Mouse (Mus musculus) bone marrow, adult 2 months (tissue): ENCODE measurements around the gene Creb1. TPM values are rescaled to one million over a fixed set of nuclear protein-coding genes. Genes with fewer than 3 reads are reported as not detected.
"Not testable (repeated sequence)": the region's sequence is repeated elsewhere in the genome, so short reads cannot be mapped to it uniquely, and the experiment has no call there.

Experiments
- H3K27ac ChIP-seq: fragments of 200-500 bp; 2 replicates; pipeline ENCODE4 v1.5.1; 2012; ENCODE audit warnings: low read depth, mild to moderate bottlenecking, control low read depth, inconsistent platforms, low read length; ENCODE audit not compliant: control insufficient read depth, poor library complexity, insufficient read depth
- H3K4me1 ChIP-seq: fragments of 200-500 bp; 2 replicates; pipeline ENCODE4 v1.6.1; 2011; ENCODE audit warnings: low read length; ENCODE audit not compliant: control insufficient read depth, insufficient read depth
- H3K4me3 ChIP-seq: fragments of 200-500 bp; replicated peaks from 2 replicates; pipeline ENCODE3; 2011; ENCODE audit warnings: mild to moderate bottlenecking, low read depth, low read length, control low read depth; ENCODE audit not compliant: control insufficient read depth
- CTCF ChIP-seq: fragments of 200-500 bp; IDR thresholded peaks from 2 replicates; pipeline ENCODE4 v1.5.1; 2011; ENCODE audit warnings: low read length, control low read depth; ENCODE audit not compliant: control insufficient read depth, insufficient read depth
- POLR2A ChIP-seq: fragments of 200-500 bp; IDR thresholded peaks from 2 replicates; pipeline ENCODE4 v1.6.1; 2011; ENCODE audit warnings: low read depth, mild to moderate bottlenecking, control low read depth, low read length, borderline replicate concordance; ENCODE audit not compliant: control insufficient read depth
- WGBS: fragments of 180-500 bp; shearing (Covaris S2); methylation state at CpG from one replicate; pipeline ENCODE4 v1.1.7; 2018; 5-methylcytosine and 5-hydroxymethylcytosine counted together
- polyA plus RNA-seq: library from polyadenylated mRNA; stranded (reverse); fragments of >200 nt; gene quantifications from 2 replicates; pipeline ENCODE4 v1.2.4, GENCODE M21; 2011; ENCODE audit warnings: low replicate concordance; ENCODE audit not compliant: missing spikeins, insufficient read depth, insufficient read length

Gene Creb1
- polyA plus RNA-seq, 1 experiment = 15.9 TPM

DNA sequence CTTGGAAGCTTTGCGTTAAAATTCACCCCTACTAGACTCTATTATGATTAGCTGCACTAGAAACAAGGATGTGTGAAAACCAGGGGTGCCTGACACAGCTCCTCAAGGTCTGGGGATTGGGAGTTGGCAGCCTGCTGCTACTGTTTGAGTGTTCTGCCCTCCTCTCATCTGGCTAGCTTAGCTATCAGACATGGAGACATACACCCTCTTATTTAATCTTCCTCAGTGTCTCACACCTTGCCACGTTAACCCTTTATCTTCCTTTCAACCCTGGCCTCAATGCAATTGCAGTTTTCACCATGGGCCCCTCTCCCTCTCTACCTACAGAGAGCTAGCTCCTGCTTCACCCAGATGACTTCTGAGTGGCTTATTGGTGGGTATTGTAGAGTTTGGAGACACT is 103.2 kb downstream of the Creb1 start:
- TF ChIP-seq CTCF (no peak), POLR2A (no peak)
- WGBS = 81% methylated on average over 2 of the region's 2 CpGs
- Histone ChIP-seq H3K4me1 (no peaks in the 10 kb centered on the region), H3K4me3 (no peak overlapping the region), H3K27ac (no peak overlapping the region)

DNA sequence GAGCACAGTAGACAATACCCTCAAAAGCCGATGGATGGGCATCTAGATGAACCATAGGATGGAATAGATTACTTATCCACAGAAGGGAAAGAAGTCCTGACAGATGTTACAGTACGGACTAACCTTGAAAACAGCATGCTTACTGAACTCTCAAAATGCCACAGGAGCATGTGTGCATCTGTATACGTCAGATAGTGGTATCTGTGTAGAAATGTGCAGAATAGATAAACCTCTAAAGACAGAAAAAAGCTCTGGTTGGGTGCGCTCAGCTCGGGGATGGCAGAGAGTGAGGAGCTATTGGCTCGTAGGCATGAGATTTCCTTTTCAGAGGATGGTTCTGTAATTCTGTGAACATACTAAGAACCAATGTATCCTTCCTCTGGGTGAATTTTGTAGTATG is 106.8 kb downstream of the Creb1 start:
- H3K4me3 ChIP-seq = no peak overlapping the region
- no peak overlapping the region for H3K27ac ChIP-seq
- no peak for TF ChIP-seq CTCF
- no peak for TF ChIP-seq POLR2A
- H3K4me1 ChIP-seq = no peaks in the 10 kb centered on the region
- WGBS = 63% methylated on average over 6 of the region's 6 CpGs

DNA sequence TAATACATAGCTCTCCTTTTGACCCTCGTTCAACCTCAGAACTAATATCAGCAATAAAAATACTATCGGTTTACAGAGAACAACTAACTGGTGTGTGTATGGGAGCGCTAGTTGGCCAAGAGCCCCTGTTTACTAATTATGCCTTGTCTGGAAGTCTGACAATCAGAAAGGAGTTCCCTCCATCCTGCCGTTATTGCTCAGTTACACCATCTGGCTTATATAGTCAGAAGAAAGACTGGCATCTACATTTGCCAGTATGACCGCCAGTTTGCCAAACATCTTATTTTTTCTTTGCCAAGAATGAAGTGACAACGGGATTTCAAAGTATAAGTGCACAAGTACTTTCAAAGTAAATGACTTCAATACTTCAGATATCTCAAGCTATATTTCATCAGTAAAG is 108.6 kb downstream of the Creb1 start:
- no peak for TF ChIP-seq POLR2A
- TF ChIP-seq CTCF = no peak
- Histone ChIP-seq H3K4me3 (no peak overlapping the region), H3K4me1 (no peaks in the 10 kb centered on the region), H3K27ac (no peak overlapping the region)
- 90% methylated on average over 6 of the region's 6 CpGs for WGBS

DNA sequence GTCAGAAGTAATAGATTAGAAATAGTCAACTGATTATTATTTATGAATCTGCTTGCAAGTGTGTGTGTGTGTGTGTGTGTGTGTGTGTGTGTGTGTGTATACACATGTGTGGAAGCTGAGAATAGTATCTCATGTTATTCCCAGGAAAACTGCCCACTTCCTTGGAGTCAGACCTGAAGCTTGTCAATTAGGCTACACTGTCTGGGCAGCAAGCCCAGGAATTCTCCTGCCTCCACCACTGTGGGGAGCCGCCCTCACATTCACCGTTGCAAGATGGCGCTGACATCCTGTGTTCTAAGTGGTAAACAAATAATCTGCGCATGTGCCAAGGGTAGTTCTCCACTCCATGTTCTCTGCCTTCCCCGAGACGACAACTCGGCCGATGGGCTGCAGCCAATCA is 110.1 kb downstream of the Creb1 start:
- 89% methylated on average over 8 of the region's 8 CpGs for WGBS
- H3K27ac ChIP-seq, H3K4me3 ChIP-seq, H3K4me1 ChIP-seq: not testable (repeated sequence)

DNA sequence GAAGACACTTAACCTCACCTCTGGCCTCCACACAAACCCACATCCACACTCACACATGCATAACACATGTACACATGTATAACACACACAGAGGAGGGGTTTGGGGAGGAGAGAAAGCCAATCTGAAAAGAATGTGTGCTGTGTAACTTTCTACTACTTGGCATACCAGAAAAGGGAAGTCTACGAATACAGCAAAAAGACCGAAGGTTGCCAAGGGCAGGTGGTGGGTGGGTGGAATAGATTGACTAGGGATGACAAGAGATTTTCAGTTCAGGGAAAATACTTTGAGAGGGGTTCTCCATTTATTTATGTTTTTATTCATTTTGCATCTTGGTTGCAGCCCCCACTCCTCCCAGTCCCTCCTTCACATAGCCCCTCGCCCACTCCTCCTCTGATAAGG is 112.1 kb downstream of the Creb1 start:
- 41% methylated on average over 3 of the region's 3 CpGs for WGBS
- Histone ChIP-seq H3K27ac (no peak overlapping the region), H3K4me1 (no peaks in the 10 kb centered on the region), H3K4me3 (no peak overlapping the region)
- TF ChIP-seq POLR2A = no peak
- no peak for TF ChIP-seq CTCF

DNA sequence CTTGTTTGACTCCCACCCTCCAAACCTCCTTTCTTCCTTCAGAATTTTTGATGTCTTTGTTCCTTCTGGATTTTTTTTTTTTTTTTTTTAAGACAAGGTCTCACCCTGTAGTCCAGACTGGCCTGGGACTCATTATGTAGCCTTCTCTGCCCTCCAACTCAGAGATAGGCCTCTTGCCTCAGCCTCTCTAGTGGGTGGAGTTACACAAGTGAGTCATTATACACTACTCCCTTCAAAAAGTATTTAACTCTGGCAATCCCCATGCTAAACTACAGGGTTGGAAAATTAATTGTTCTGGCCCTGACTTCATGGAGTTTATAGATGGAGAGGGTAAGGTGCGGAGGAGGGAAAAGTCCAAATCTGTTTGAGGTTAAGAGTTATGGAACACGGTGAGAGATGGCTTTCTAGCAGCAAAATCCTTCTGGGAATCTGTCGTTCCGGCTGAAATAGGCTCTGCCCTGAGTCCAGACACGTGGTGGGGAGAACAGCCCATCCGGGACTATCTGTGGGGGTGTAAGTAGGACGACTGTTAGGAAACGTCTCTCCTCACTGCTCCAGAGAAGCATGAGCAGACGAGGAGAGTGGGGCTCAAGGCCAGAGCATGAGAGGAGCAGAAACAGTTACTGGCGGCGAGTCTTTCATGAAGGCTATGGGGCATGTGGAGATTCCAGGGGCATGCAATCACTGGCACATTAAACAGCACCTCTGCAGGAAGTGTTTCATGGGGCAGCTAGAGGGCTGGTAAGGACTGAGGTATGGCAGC is 117.1 kb downstream of the Creb1 start:
- Histone ChIP-seq H3K27ac (no peak overlapping the region), H3K4me3 (no peak overlapping the region), H3K4me1 (no peaks in the 10 kb centered on the region)
- TF ChIP-seq POLR2A = no peak
- TF ChIP-seq CTCF = no peak
- WGBS = 87% methylated on average over 11 of the region's 11 CpGs

DNA sequence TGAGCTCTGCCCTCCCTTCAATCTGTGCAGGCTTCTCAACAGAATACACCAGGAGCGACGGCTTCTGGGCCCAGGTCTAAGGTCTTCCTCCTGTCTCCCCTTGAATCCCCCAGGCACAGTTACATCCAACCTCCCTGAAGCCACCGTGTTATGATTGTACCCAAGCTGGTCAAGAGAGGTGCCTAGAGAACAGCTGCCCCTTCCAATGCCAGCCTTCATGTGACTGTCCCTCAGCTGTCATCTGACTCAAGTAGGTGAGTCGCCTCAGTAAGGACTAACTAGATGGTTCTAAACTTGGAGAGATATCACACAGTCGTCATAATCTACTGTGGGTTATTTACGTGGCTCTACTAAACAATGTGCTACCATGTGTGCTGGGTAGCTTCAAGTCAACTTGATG is 121.3 kb downstream of the Creb1 start:
- H3K27ac ChIP-seq = no peak overlapping the region
- TF ChIP-seq CTCF = no peak
- no peak for TF ChIP-seq POLR2A
- 82% methylated on average over 6 of the region's 6 CpGs for WGBS
- no peaks in the 10 kb centered on the region for H3K4me1 ChIP-seq
- H3K4me3 ChIP-seq = no peak overlapping the region

Other genes with a start within 250 kb of the Creb1 start
- gene Mettl21a, start 84.6 kb downstream of the Creb1 start, polyA plus RNA-seq = 1.6 and 5.4 TPM in 2 replicates
- gene Ccnyl1, start 157.8 kb downstream of the Creb1 start, polyA plus RNA-seq = 2.8 and 8.6 TPM in 2 replicates
- 1.6 and 2.1 TPM in 2 replicates for gene Fzd5, start 205.1 kb downstream of the Creb1 start, polyA plus RNA-seq